Mouse (Mus musculus) liver, postnatal 0 days (tissue): ENCODE results near the gene Acyp2. TPM values are rescaled to one million over a fixed set of nuclear protein-coding genes. Genes with fewer than 3 reads are reported as not detected.

Source experiments
- ATAC-seq: fragments of 200-750 bp; cut with Nextera tagmentation; 2 replicates; pipeline ENCODE4 v1.8.0; 2017; ENCODE audit warnings: mild to moderate bottlenecking, moderate library complexity
- DNase-seq: peaks from one replicate; pipeline ENCODE4 v3.0.0-alpha.2; 2016
- H3K27ac ChIP-seq: fragments of 300-500 bp; sonication (generic); 2 replicates; pipeline ENCODE4 v1.5.1; 2014; ENCODE audit warnings: antibody characterized with exemption, moderate library complexity, mild to moderate bottlenecking, low read depth
- H3K27me3 ChIP-seq: fragments of 300-500 bp; sonication (generic); 2 replicates; pipeline ENCODE4 v1.6.1; 2014; ENCODE audit warnings: low read length, control low read depth, mixed read lengths; ENCODE audit not compliant: insufficient read depth
- H3K36me3 ChIP-seq: fragments of 300-500 bp; sonication (generic); replicated peaks from 2 replicates; pipeline ENCODE4 v1.6.1; 2014; ENCODE audit warnings: mild to moderate bottlenecking, control low read depth, low read length, moderate library complexity, mixed read lengths; ENCODE audit not compliant: insufficient read depth
- H3K4me1 ChIP-seq: fragments of 300-500 bp; sonication (generic); 2 replicates; pipeline ENCODE4 v1.6.1; 2014; ENCODE audit warnings: antibody characterized with exemption, mild to moderate bottlenecking, control low read depth; ENCODE audit not compliant: insufficient read depth
- H3K4me2 ChIP-seq: fragments of 300-500 bp; sonication (generic); 2 replicates; pipeline ENCODE4 v1.6.1; 2014; ENCODE audit warnings: low read depth, mild to moderate bottlenecking, low read length, moderate library complexity, mixed read lengths
- H3K4me3 ChIP-seq: fragments of 300-500 bp; sonication (generic); 2 replicates; pipeline ENCODE4 v1.5.1; 2014; ENCODE audit warnings: low read depth, low read length
- H3K9ac ChIP-seq: fragments of 300-500 bp; sonication (generic); replicated peaks from 2 replicates; pipeline ENCODE4 v1.6.1; 2014; ENCODE audit warnings: mild to moderate bottlenecking, moderate library complexity
- H3K9me3 ChIP-seq: fragments of 300-500 bp; sonication (generic); 2 replicates; pipeline ENCODE4 v1.6.1; 2016; ENCODE audit warnings: mild to moderate bottlenecking, control low read depth, low read length, mixed read lengths
- CTCF ChIP-seq: sonication (generic); IDR thresholded peaks from 2 replicates; pipeline ENCODE4 v1.5.1; 2016; ENCODE audit warnings: antibody characterized with exemption, low read depth
- EP300 ChIP-seq: IDR thresholded peaks from 2 replicates; pipeline ENCODE4 v1.6.1; 2016; ENCODE audit warnings: antibody characterized with exemption, low read depth, mild to moderate bottlenecking
- WGBS: fragments of 180-500 bp; shearing (Covaris S2); extraction: QIAGEN DNeasy Blood & Tissue Kit; methylation state at CpG from one replicate; pipeline ENCODE4 v1.1.7; 2014; ENCODE audit not compliant: insufficient replicate concordance; 5-methylcytosine and 5-hydroxymethylcytosine counted together
- polyA plus RNA-seq: library from polyadenylated mRNA; unstranded; fragments of >200 nt; fragmentation: Nextera tagmentation; extraction: Ambion mirVana; gene quantifications from 2 replicates; pipeline ENCODE4 v1.2.1, GENCODE M21; 2015

The Acyp2 gene
- polyA plus RNA-seq, 1 experiment from 2014 or later = 3.9 TPM

DNA sequence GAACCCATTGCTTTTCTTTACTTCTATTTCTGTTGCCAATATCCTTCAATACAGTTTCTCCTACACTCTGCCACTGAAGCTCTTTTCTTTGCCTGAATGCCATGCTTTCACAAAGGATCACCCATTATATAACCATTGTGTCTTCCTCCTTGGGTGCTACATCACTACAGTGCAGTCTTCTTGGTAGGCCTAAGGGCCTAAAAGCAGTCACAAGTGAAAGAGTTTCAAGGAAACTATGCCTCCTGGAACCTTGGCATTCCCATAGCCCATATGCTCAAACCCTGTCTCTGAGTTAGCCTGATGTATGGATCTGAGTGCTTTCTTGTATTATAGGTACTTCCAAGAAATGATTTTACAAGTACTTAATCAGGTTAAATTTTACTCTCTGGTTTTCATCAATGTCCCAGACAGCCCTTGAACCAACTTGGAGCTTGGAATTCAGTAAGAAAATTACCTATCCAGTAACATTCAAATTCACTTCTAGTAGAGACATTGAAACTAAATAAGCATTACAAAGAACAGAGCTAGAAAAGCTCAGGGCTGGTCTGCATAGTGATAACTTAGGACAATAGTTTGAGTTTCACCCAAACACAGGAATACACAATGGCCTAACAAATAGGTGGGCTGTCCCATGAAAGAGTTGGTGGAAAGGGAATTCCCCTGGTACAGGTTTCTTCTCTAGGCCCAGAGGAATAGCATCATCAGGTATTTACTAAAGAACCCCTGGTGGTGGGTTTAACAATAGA, 157.7 kb downstream of the Acyp2 start:
- Histone ChIP-seq H3K36me3 (no peaks in the 10 kb centered on the region), H3K4me2 (no peak overlapping the region), H3K9ac (no peak overlapping the region), H3K4me3 (no peak overlapping the region), H3K27ac (no peak overlapping the region), H3K27me3 (no peaks in the 10 kb centered on the region), H3K9me3 (peaks cover 4% of the 10 kb centered on the region; the same call in 1 of the 2 replicates), H3K4me1 (no peaks in the 10 kb centered on the region)
- no peak for DNase-seq
- TF ChIP-seq CTCF (no peak), EP300 (no peak)
- ATAC-seq = no peak

DNA sequence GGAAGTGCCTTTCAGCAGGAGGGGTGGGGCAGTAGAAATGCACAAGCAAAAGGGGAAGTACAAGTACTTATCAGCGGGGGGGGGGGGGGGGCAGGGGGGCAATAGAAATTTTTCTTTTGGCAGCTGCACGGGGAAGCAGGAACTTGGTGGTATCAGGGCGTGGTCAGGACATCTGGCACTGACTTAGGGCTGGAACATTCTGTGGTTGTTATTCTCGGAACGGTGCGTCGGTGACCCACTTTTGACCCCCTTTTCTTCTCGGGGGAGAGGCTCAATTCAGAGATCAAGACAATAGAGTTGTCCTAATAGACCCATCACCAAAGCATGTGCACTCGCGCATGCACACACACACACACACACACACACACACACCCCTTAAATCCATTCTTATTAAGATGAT, 161.2 kb downstream of the Acyp2 start:
- no peak for DNase-seq
- WGBS = 79% methylated on average over 9 of the region's 10 CpGs
- TF ChIP-seq CTCF (no peak), EP300 (no peak)
- Histone ChIP-seq H3K36me3 (no peaks in the 10 kb centered on the region), H3K9ac (no peak overlapping the region), H3K27me3 (no peaks in the 10 kb centered on the region), H3K4me2 (no peak overlapping the region), H3K9me3 (no peaks in the 10 kb centered on the region), H3K4me1 (no peaks in the 10 kb centered on the region), H3K27ac (no peak overlapping the region), H3K4me3 (no peak overlapping the region)
- no peak for ATAC-seq

- Histone ChIP-seq H3K27ac (no peak overlapping the region), H3K4me3 (no peak overlapping the region), H3K36me3 (no peaks in the 10 kb centered on the region), H3K9ac (no peak overlapping the region), H3K27me3 (no peaks in the 10 kb centered on the region), H3K4me2 (no peak overlapping the region), H3K4me1 (no peaks in the 10 kb centered on the region), H3K9me3 (no peaks in the 10 kb centered on the region)
- TF ChIP-seq CTCF (no peak), EP300 (no peak)
- ATAC-seq (no peak), DNase-seq (no peak)
- WGBS = 74% methylated on average over 4 of the region's 4 CpGs
Observed at GRCm38 (mm10) chr11:30483286-30483685, 166.1 kb downstream of the Acyp2 start.

DNA sequence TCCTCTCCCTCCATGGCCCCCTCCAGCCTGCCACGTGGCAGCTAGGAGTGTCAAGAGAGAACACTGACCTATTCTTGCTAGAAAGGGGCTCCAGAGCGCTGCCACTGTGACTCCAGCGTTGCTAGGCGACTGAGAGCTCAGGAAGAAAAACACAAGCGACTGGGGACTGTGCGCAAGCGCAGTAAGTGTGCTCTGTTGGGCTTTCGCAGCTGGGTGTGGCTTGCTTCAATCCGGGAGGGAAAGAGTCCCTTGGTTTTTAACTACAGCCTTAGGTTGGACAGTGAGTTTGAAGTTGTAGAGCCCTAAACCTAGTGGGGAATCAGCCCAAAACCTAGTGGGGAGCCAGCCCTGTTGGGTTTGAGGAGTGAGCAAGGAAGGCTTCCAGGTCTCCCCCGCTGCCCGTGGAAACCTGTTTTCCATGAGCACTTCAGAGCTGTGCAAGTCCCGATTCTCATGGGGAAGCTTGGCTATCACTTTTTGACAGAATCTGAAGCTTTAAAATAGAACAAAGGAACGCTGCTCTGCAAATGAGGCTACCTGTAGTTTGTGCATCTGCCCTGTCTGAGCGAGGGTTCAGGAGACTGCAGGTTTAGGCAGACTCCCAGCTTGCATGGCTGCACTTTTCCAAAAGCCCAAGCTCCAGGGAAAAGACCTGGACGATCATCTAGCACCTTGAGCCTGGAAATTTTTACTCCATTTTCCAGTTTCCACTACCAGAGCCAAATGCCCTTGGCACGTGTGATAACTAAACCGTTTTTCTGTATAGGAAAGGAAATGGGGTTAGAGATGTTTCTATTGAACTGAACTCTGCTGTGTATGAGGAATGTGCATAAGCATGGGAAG, 177.4 kb downstream of the Acyp2 start, which contains the start of gene 4930505A04Rik:
TSS of gene 4930505A04Rik (minus strand) at position 77 of the 843 bp plus-strand sequence.
- H3K4me1 ChIP-seq = no peaks in the 10 kb centered on the region
- peak; percentile 65 for DNase-seq
- H3K4me2 ChIP-seq = peak within 1 kb of the TSS; percentile 78
- no peaks in the 10 kb centered on the region for H3K9me3 ChIP-seq
- TF ChIP-seq EP300 = no peak
- TF ChIP-seq CTCF = no peak
- peak within 1 kb of the TSS; percentile 45 for H3K4me3 ChIP-seq
- H3K36me3 ChIP-seq = no peaks in the 10 kb centered on the region
- H3K9ac ChIP-seq = peak within 1 kb of the TSS; percentile 51; the same call in 1 of the 2 replicates
- no peaks in the 10 kb centered on the region for H3K27me3 ChIP-seq
- WGBS = 9% methylated on average over 17 of the region's 17 CpGs
- H3K27ac ChIP-seq = peak within 1 kb of the TSS; percentile 4; the same call in 1 of the 2 replicates
- ATAC-seq = peak; percentile 67

- no peak for DNase-seq
- ATAC-seq = no peak
- Histone ChIP-seq H3K27ac (no peak overlapping the region), H3K36me3 (no peaks in the 10 kb centered on the region), H3K27me3 (no peaks in the 10 kb centered on the region), H3K9me3 (no peaks in the 10 kb centered on the region), H3K4me2 (peak overlapping the region; percentile 78; the same call in 1 of the 2 replicates), H3K4me3 (0 out of 2 replicates have a peak overlapping the region, but pooled peaks have one; percentile 45), H3K4me1 (no peaks in the 10 kb centered on the region), H3K9ac (no peak overlapping the region)
- TF ChIP-seq CTCF = no peak
- no peak for TF ChIP-seq EP300
- WGBS = 65% methylated on average over 8 of the region's 8 CpGs
Observed at GRCm38 (mm10) chr11:30471187-30471586, 178.2 kb downstream of the Acyp2 start.

Other genes with a start within 250 kb of the Acyp2 start
- not detected in 2 replicates for gene 4930505A04Rik, start 177.8 kb downstream of the Acyp2 start, polyA plus RNA-seq
- 7.4 and 7.8 TPM in 2 replicates for gene Psme4, start 122.1 kb upstream of the Acyp2 start, polyA plus RNA-seq
- gene Gpr75, start 235.8 kb upstream of the Acyp2 start, polyA plus RNA-seq = not detected in 2 replicates
- 9.0 and 9.1 TPM in 2 replicates for gene Asb3, start 235.8 kb upstream of the Acyp2 start, polyA plus RNA-seq